Mouse (Mus musculus): ENCODE results near the gene Sptbn4.

The Sptbn4 gene

GRCm38 (mm10) chr7:27383233-27383632, 64.3 kb downstream of the Sptbn4 start:
- DNase-seq (ENCODE audit: low read depth, low spot score): peak; percentile 83

- no peak for DNase-seq (ENCODE audit: low read depth, low spot score)
These were observed 65.9 kb downstream of the Sptbn4 start for GRCm38 (mm10) chr7:27381560-27381959.

GRCm38 (mm10) chr7:27381009-27381408, 66.5 kb downstream of the Sptbn4 start:
- DNase-seq (ENCODE audit: low read depth, low spot score): peak; percentile 84

GRCm38 (mm10) chr7:27379836-27380235, 67.7 kb downstream of the Sptbn4 start:
- DNase-seq (ENCODE audit: low read depth, low spot score): no peak

GRCm38 (mm10) chr7:27378431-27378830, 69.1 kb downstream of the Sptbn4 start:
- peak; percentile 88 for DNase-seq (ENCODE audit: low read depth, low spot score)

GRCm38 (mm10) chr7:27375274-27375673, 72.2 kb downstream of the Sptbn4 start:
- no peak for DNase-seq (ENCODE audit: low read depth, low spot score)

GRCm38 (mm10) chr7:27371715-27372462, 75.6 kb downstream of the Sptbn4 start:
- DNase-seq (ENCODE audit: low read depth, low spot score): no peak

GRCm38 (mm10) chr7:27369111-27369510, 78.4 kb downstream of the Sptbn4 start:
- no peak for DNase-seq (ENCODE audit: low read depth, low spot score)

GRCm38 (mm10) chr7:27367976-27368375, 79.5 kb downstream of the Sptbn4 start:
- DNase-seq (ENCODE audit: low read depth, low spot score): peak; percentile 95

- DNase-seq (ENCODE audit: low read depth, low spot score): peak; percentile 90
These were observed 81.2 kb downstream of the Sptbn4 start for GRCm38 (mm10) chr7:27366082-27366844.

- no peak for DNase-seq (ENCODE audit: low read depth, low spot score)
These were observed 83.1 kb downstream of the Sptbn4 start for GRCm38 (mm10) chr7:27364379-27364778.

GRCm38 (mm10) chr7:27361283-27361946, 86.1 kb downstream of the Sptbn4 start:
- DNase-seq (ENCODE audit: low read depth, low spot score): peak; percentile 100

GRCm38 (mm10) chr7:27360749-27361148, 86.7 kb downstream of the Sptbn4 start:
- DNase-seq (ENCODE audit: low read depth, low spot score): peak; percentile 54

GRCm38 (mm10) chr7:27359706-27360358, 87.7 kb downstream of the Sptbn4 start:
- DNase-seq (ENCODE audit: low read depth, low spot score): peak; percentile 87

- peak; percentile 66 for DNase-seq (ENCODE audit: low read depth, low spot score)
These were observed 88.3 kb downstream of the Sptbn4 start for GRCm38 (mm10) chr7:27359162-27359561.

GRCm38 (mm10) chr7:27357595-27357978, 89.9 kb downstream of the Sptbn4 start:
- peak; percentile 71 for DNase-seq (ENCODE audit: low read depth, low spot score)

GRCm38 (mm10) chr7:27356861-27357594, 90.5 kb downstream of the Sptbn4 start, which contains the start of gene Gm20479:
Gene Gm20479 (minus strand): TSS chr7:27357419.
- DNase-seq (ENCODE audit: low read depth, low spot score): peak; percentile 70

- no peak for DNase-seq (ENCODE audit: low read depth, low spot score)
These were observed 91.2 kb downstream of the Sptbn4 start for GRCm38 (mm10) chr7:27356248-27356647.

GRCm38 (mm10) chr7:27355745-27356240, 91.7 kb downstream of the Sptbn4 start, which contains the start of gene Shkbp1:
Gene Shkbp1 (minus strand): TSS chr7:27356019.
- DNase-seq (ENCODE audit: low read depth, low spot score): peak; percentile 98

- no peak for DNase-seq (ENCODE audit: low read depth, low spot score)
These were observed 92.2 kb downstream of the Sptbn4 start for GRCm38 (mm10) chr7:27355261-27355660.

GRCm38 (mm10) chr7:27354783-27355182, 92.7 kb downstream of the Sptbn4 start:
- no peak for DNase-seq (ENCODE audit: low read depth, low spot score)

All from R1 (cell line).